Mouse (Mus musculus): ENCODE results near the gene Gmcl1. TPM values are rescaled to one million over a fixed set of nuclear protein-coding genes. Genes with fewer than 3 reads are reported as not detected.

The Gmcl1 gene
- total and polyA plus RNA-seq, 3 experiments, result 17.6 to 21.3 (median 20.5) TPM

GRCm38 (mm10) chr6:86747171-86747570 is 14.0 kb upstream of the Gmcl1 start:
- ATAC-seq (ENCODE audit: extremely low read depth, insufficient number of reproducible peaks, low FRiP score, poor library complexity, severe bottlenecking), result no peak

GRCm38 (mm10) chr6:86740652-86741051 is 7.5 kb upstream of the Gmcl1 start:
- TF ChIP-seq GATA1 (IDR thresholded peaks at IDR 0.05; ENCODE audit: borderline replicate concordance, low read length) (no peak), GATA2 (IDR thresholded peaks at IDR 0.05; ENCODE audit: borderline replicate concordance, low read depth, low read length) (no peak), TAL1 (conservative IDR thresholded peaks at IDR 0.05; ENCODE audit: low read depth, low read length) (no peak), CTCF (IDR thresholded peaks at IDR 0.05; ENCODE audit: low read depth, low read length) (no peak), POLR2AphosphoS5 (IDR thresholded peaks at IDR 0.05; ENCODE audit: insufficient replicate concordance, low read depth, low read length) (no peak)
- H3K27me3 ChIP-seq (ENCODE audit: insufficient read depth, low read length), result peaks cover 7% of the 10 kb centered on the region

More at GRCm38 (mm10) chr6:86747171-86747570, 14.0 kb upstream of the Gmcl1 start:
- H3K36me3 ChIP-seq (replicated peaks), result no peaks in the 10 kb centered on the region
- no peak overlapping the region for H3K4me3 ChIP-seq (ENCODE audit: low read depth, low read length)
- H3K4me1 ChIP-seq (ENCODE audit: insufficient read depth, low read depth, low read length), result peaks cover 6% of the 10 kb centered on the region; the same call in 1 of the 2 replicates
- H3K9me3 ChIP-seq (replicated peaks), result peaks cover 5% of the 10 kb centered on the region; the same call in 1 of the 2 replicates
- TF ChIP-seq TAL1 (conservative IDR thresholded peaks at IDR 0.05; ENCODE audit: low read depth, low read length), result no peak
- peak; percentile 58; the same call in 1 of the 2 replicates for TF ChIP-seq CTCF (IDR thresholded peaks at IDR 0.05; ENCODE audit: low read depth, low read length)
- H3K27me3 ChIP-seq (ENCODE audit: insufficient read depth, low read length), result peaks cover 9% of the 10 kb centered on the region
- DNase-seq (ENCODE audit: low spot score), result peak; percentile 45

GRCm38 (mm10) chr6:86736830-86737229 is 3.6 kb upstream of the Gmcl1 start:
- Histone ChIP-seq H3K4me1 (ENCODE audit: insufficient read depth, low read depth, low read length) (peaks cover 36% of the 10 kb centered on the region), H3K36me3 (replicated peaks) (peaks cover 2% of the 10 kb centered on the region), H3K27me3 (ENCODE audit: insufficient read depth, low read length) (peaks cover 3% of the 10 kb centered on the region; the same call in 1 of the 2 replicates), H3K4me3 (ENCODE audit: low read depth, low read length) (no peak overlapping the region), H3K9me3 (replicated peaks) (no peaks in the 10 kb centered on the region)
- TF ChIP-seq GATA2 (IDR thresholded peaks at IDR 0.05; ENCODE audit: borderline replicate concordance, low read depth, low read length) (no peak), TAL1 (conservative IDR thresholded peaks at IDR 0.05; ENCODE audit: low read depth, low read length) (no peak), CTCF (IDR thresholded peaks at IDR 0.05; ENCODE audit: low read depth, low read length) (no peak), GATA1 (IDR thresholded peaks at IDR 0.05; ENCODE audit: borderline replicate concordance, low read length) (no peak), POLR2AphosphoS5 (IDR thresholded peaks at IDR 0.05; ENCODE audit: insufficient replicate concordance, low read depth, low read length) (no peak)
- DNase-seq (ENCODE audit: low spot score), result no peak
- no peak for ATAC-seq (ENCODE audit: extremely low read depth, insufficient number of reproducible peaks, low FRiP score, poor library complexity, severe bottlenecking)

More at GRCm38 (mm10) chr6:86740652-86741051, 7.5 kb upstream of the Gmcl1 start:
- H3K9me3 ChIP-seq (replicated peaks), result peaks cover 5% of the 10 kb centered on the region; the same call in 1 of the 2 replicates
- peaks cover 10% of the 10 kb centered on the region for H3K4me1 ChIP-seq (ENCODE audit: insufficient read depth, low read depth, low read length)
- no peak for ATAC-seq (ENCODE audit: extremely low read depth, insufficient number of reproducible peaks, low FRiP score, poor library complexity, severe bottlenecking)
- no peak for DNase-seq (ENCODE audit: low spot score)
- H3K36me3 ChIP-seq (replicated peaks), result no peaks in the 10 kb centered on the region
- no peak overlapping the region for H3K4me3 ChIP-seq (ENCODE audit: low read depth, low read length)

- no peak for ATAC-seq (ENCODE audit: extremely low read depth, insufficient number of reproducible peaks, low FRiP score, poor library complexity, severe bottlenecking)
- H3K4me1 ChIP-seq (ENCODE audit: insufficient read depth, low read depth, low read length), result peaks cover 36% of the 10 kb centered on the region
- no peak overlapping the region for H3K4me3 ChIP-seq (ENCODE audit: low read depth, low read length)
These were observed 3.1 kb upstream of the Gmcl1 start for GRCm38 (mm10) chr6:86736313-86736712.

GRCm38 (mm10) chr6:86732276-86733173 is 658 bp downstream of the Gmcl1 start:
- Histone ChIP-seq H3K27me3 (ENCODE audit: insufficient read depth, low read length) (no peaks in the 10 kb centered on the region), H3K4me3 (ENCODE audit: low read depth, low read length) (peak overlapping the region; percentile 90), H3K9me3 (replicated peaks) (no peaks in the 10 kb centered on the region), H3K36me3 (replicated peaks) (peaks cover 3% of the 10 kb centered on the region), H3K4me1 (ENCODE audit: insufficient read depth, low read depth, low read length) (peaks cover 36% of the 10 kb centered on the region)
- no peak for ATAC-seq (ENCODE audit: extremely low read depth, insufficient number of reproducible peaks, low FRiP score, poor library complexity, severe bottlenecking)
- TF ChIP-seq GATA1 (IDR thresholded peaks at IDR 0.05; ENCODE audit: borderline replicate concordance, low read length), result no peak
- no peak for TF ChIP-seq CTCF (IDR thresholded peaks at IDR 0.05; ENCODE audit: low read depth, low read length)
- TF ChIP-seq GATA2 (IDR thresholded peaks at IDR 0.05; ENCODE audit: borderline replicate concordance, low read depth, low read length), result no peak
- TF ChIP-seq TAL1 (conservative IDR thresholded peaks at IDR 0.05; ENCODE audit: low read depth, low read length), result no peak
- TF ChIP-seq POLR2AphosphoS5 (IDR thresholded peaks at IDR 0.05; ENCODE audit: insufficient replicate concordance, low read depth, low read length), result no peak
- DNase-seq (ENCODE audit: low spot score), result peak; percentile 42

More at GRCm38 (mm10) chr6:86736313-86736712, 3.1 kb upstream of the Gmcl1 start:
- Histone ChIP-seq H3K9me3 (replicated peaks) (no peaks in the 10 kb centered on the region), H3K36me3 (replicated peaks) (peaks cover 2% of the 10 kb centered on the region), H3K27me3 (ENCODE audit: insufficient read depth, low read length) (no peaks in the 10 kb centered on the region)
- no peak for DNase-seq (ENCODE audit: low spot score)
- TF ChIP-seq TAL1 (conservative IDR thresholded peaks at IDR 0.05; ENCODE audit: low read depth, low read length) (no peak), POLR2AphosphoS5 (IDR thresholded peaks at IDR 0.05; ENCODE audit: insufficient replicate concordance, low read depth, low read length) (no peak), CTCF (IDR thresholded peaks at IDR 0.05; ENCODE audit: low read depth, low read length) (no peak), GATA2 (IDR thresholded peaks at IDR 0.05; ENCODE audit: borderline replicate concordance, low read depth, low read length) (no peak), GATA1 (IDR thresholded peaks at IDR 0.05; ENCODE audit: borderline replicate concordance, low read length) (no peak)

- H3K9me3 ChIP-seq (replicated peaks), result no peaks in the 10 kb centered on the region
- TF ChIP-seq GATA1 (IDR thresholded peaks at IDR 0.05; ENCODE audit: borderline replicate concordance, low read length) (no peak), CTCF (IDR thresholded peaks at IDR 0.05; ENCODE audit: low read depth, low read length) (no peak), TAL1 (conservative IDR thresholded peaks at IDR 0.05; ENCODE audit: low read depth, low read length) (no peak), GATA2 (IDR thresholded peaks at IDR 0.05; ENCODE audit: borderline replicate concordance, low read depth, low read length) (no peak), POLR2AphosphoS5 (IDR thresholded peaks at IDR 0.05; ENCODE audit: insufficient replicate concordance, low read depth, low read length) (no peak)
- ATAC-seq (ENCODE audit: extremely low read depth, insufficient number of reproducible peaks, low FRiP score, poor library complexity, severe bottlenecking), result no peak
- no peaks in the 10 kb centered on the region for H3K27me3 ChIP-seq (ENCODE audit: insufficient read depth, low read length)
- no peak for DNase-seq (ENCODE audit: low spot score)
- H3K4me3 ChIP-seq (ENCODE audit: low read depth, low read length), result no peak overlapping the region
- peaks cover 10% of the 10 kb centered on the region for H3K4me1 ChIP-seq (ENCODE audit: insufficient read depth, low read depth, low read length)
- peaks cover 20% of the 10 kb centered on the region for H3K36me3 ChIP-seq (replicated peaks)
These were observed 4.5 kb downstream of the Gmcl1 start for GRCm38 (mm10) chr6:86728711-86729110.
